Mouse (Mus musculus): ENCODE results near the gene Slc1a5.

The Slc1a5 gene

DNA sequence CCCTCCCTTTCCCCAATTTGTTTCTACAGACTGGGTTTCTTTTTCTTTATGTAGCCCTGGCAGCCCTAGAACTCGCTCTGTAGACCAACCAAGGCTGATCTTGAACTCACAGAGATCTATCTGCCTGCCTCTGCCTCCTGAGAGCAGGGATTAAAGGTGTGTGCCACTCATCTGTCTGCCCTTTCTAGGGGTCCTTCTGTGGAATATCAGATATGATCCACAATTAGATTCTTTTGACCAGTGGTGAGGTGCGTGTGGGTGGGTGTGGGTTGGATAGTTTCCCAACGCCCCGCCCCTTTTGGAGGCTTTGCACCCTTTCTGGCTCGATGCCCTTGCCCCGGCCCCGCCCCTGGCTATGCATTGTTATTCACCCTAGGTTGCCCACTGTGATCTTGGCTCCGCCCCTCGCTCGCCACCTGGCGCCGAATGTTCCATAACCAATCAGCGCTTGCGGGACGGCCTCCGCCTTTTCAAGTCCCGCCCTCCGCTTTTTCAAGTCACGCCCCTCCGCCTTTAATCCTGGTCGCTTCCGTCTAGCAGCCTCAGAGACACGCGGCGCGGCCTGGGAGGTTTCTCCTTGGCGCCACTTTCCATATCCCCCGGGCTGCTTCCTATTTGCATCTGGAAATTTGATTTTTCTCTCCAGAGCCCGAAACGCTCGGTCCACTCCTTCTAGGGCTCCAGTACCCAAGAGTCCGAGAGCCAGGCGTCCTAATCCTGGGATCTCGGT lies at the start of gene Slc1a5:
Gene Slc1a5 (plus strand): TSS at position 516 of the 730 bp plus-strand sequence.
- peak; percentile 98 for DNase-seq

DNA sequence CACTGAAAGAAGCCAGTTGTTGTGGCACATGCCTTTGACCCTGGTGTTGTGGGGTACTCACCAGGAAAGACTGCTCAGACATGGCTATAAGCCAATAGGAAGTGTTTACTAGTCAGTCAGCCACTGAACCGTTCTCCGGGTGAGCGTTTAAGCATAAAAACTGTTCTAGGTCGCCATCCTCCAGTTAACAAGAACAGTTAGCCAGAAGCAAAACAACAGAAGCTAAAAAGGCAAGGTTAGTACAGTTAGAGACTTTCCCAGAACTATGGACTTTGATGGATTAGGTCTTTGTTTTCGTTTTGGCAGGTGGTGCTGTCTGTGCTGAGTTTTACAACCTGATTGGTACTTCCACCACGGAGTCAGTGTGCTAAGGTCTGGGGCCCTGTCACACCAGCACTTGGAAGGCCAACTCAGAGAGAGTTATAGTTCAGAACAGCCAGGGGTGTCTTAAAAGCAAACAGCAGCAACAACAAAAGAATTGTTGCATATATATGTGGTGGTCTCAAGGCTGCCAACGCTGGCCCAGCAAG lies 49.2 kb upstream of the Slc1a5 start:
- no peak for DNase-seq

GRCm38 (mm10) chr7:16737606-16738072 lies 43.5 kb upstream of the Slc1a5 start:
- no peak for DNase-seq

- DNase-seq, result peak; percentile 99
These were observed 43.0 kb upstream of the Slc1a5 start, which contains the start of gene Ap2s1 for GRCm38 (mm10) chr7:16738073-16738696. Ap2s1 (plus strand) TSS chr7:16738410.

DNA sequence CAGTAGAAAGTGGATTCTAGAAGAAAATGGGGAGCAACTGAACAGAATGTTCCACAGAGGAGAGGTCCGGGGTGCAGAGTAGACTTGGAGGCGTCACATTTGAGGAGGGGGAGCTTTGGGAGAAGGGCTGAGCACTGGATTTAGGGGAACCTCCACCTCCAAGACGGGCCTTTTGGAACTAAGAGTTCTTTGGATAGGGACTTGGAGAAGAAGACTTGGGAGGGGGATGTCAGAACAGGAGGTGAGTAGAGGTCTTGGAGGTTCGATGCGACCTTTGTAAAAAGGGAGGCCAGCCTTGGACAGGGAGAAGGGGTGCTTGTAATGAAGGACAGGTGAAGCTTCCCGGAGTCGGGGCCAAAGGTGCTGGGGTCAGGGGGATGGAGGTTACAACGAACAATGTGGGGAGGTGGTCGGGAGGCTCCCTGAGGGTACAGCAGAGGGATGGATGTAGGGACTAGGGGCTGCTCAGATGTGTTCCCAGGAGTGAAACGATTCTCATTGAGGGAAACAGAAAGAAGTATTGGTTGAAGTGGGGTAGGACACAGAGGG lies 42.0 kb upstream of the Slc1a5 start:
- no peak for DNase-seq

GRCm38 (mm10) chr7:16745373-16745772 lies 35.8 kb upstream of the Slc1a5 start:
- no peak for DNase-seq

- peak; percentile 84 for DNase-seq
These were observed 35.0 kb upstream of the Slc1a5 start for GRCm38 (mm10) chr7:16746093-16746492.

GRCm38 (mm10) chr7:16747656-16748055 lies 33.5 kb upstream of the Slc1a5 start:
- DNase-seq, result no peak

GRCm38 (mm10) chr7:16752016-16752415 lies 29.1 kb upstream of the Slc1a5 start:
- DNase-seq, result peak; percentile 67

DNA sequence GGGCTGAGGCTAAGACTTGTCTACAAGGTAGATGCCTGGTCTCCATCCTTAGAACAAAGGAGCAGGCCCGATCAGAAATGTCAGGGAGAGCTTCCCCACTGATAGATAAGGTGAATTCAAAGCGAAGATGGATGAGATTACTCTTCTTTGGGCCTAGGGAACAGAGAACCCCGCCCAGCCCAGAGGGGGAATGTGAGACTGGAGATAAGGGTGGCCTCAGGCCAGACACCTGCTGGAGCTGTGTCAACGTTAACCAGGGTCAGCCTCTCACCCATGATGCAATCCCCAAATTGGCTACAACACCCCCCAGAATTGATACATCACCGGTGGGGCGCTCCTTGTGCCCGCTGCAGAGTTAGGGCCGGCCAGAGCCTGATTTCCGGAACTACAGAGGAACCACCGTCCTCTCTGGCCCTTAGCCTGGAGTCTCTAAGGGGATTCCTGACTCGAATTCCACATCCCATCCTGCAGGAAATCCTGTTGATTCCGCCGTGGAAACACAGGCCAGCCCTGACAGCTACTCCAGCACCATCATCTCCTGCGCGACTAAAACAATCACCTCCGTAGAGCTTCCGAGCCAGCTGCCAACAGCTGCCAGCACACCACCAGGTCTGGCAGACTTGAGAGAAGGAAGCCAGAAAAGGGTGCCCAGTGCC lies 25.6 kb upstream of the Slc1a5 start:
- peak; percentile 64 for DNase-seq

- DNase-seq, result no peak
These were observed 22.1 kb upstream of the Slc1a5 start for GRCm38 (mm10) chr7:16758872-16759574.

GRCm38 (mm10) chr7:16760292-16760691 lies 20.8 kb upstream of the Slc1a5 start:
- DNase-seq, result peak; percentile 74

DNA sequence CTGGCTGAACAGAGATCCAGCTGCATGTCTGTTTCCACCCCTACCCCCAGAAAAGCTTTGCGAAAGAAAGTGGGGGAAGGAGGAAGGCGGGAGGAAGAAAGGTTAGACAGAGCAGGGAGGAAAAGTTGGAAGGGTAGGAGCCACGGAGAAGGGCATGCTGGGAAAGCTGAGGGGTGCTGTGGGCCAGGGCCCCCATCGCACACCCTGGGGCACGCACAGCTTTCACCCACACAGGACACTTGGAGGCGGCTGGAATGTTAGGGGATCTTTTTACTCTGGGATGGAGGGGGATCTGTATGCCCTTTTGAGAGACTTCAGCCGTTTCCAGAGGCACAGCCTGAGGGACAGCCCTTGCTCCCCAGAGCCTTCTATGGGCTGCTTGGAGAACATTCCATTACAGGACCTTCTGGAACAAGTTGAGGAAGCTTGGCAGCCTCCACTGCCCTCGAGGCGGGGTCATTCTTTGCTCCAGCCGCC lies 20.1 kb upstream of the Slc1a5 start:
- peak; percentile 83 for DNase-seq

DNA sequence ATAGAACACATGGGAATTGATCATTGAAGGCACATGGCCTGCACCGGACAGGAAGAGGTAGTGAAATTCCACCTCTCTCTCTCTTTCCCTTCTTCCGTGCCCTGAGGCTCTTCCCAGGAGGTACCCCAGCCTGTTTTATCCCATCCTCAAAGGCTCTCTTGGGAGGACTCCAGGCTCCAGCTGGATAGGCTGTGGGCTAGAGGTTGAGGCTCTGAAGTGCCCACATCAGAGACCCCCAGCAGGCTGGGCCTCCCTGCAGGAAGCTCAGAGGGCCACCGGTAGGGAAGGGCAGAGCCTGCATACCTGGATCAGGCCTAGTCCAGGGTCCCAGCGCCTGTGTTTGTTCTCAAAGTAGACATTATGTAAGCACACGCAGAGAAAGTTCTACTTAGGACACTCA lies 19.5 kb upstream of the Slc1a5 start:
- DNase-seq, result peak; percentile 44

DNA sequence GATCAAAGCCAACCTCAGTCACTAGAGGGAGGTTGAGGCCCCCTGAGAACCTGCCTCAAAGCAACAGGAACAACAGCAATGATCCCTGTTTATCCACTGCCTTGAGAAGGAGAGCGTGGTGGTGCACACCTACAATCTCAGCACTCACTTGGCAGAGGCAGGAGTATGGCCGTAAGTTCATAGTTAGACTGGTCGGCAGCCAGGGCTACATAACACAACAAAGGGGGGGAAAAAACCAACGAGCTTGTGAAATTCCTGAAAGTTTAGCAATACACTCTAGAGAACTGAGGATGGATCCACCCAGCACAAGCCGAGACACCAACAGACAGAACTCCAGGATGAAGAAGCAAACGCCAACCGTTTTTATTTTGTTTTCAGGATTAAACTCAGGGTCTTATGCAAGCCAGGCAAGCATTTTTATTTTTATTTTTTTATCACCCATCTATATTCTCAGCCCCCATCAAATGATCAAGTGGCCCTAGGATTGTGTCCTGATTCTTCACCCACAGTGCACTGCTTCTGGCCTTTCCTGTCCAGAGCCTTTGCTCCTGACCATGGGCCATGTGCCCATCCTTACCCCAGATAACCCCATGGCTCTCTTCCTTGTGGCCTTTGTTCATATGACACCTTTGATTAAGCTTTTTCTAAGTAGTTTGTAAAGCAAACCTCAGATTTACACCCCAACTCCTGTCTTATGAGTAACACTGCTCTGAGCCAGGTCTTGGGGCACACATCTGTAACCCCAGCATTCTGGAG lies 17.5 kb upstream of the Slc1a5 start:
- DNase-seq, result peak; percentile 70

DNA sequence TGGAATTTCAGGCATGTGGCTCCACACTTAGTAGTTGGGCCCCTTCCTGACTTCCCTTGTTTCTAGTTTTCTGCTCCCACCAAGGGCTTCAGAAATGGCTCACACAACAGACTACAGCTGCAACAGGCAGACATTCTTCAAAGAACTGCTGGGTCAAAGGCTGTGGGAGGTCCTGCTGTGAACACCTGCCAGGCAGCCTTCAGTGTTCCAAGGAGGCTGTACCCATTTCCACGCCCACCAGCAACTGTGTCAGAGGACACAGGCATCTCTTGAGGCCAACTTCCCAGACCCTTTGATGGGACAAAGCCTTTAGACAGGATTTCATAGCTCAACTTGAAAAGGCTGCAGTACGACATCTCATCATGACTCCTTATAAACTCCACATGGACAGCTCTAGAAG lies 14.7 kb upstream of the Slc1a5 start:
- DNase-seq, result peak; percentile 42

- DNase-seq, result peak; percentile 6
These were observed 5.3 kb upstream of the Slc1a5 start for GRCm38 (mm10) chr7:16775888-16776287.

DNA sequence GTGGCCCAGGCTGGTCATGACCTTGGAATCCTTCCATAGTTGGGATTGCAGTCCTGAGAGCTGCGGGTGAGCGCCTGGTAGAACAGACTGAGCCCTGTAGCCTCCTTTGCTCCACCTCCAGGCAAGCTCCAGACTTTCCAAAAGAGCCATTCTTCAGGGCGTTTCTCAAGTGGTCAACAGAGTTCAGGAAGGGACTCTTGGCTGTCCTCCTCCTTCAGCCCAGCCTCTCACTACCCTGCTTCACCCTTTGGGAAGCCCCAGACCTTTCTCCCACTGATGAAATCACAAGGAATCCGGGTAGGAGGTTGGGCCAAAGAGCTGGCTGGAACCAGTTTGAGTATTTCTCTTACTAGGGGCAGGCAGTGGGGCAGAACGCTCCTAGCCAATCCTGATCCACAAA lies 1.1 kb upstream of the Slc1a5 start:
- peak; percentile 86 for DNase-seq

DNA sequence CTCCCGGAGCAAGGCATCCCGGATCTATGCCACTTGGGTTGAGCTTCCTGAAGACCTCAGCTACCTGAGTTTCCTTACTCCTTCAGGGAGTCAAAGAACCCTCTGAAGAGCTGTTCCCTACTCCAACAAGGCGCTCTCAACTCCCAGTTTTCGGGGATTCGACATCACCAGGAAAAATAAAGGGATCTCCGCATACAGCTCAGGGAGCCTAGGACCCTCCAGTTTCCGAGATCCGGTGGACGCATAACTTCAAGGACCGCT lies 345 bp downstream of the Slc1a5 start:
- DNase-seq, result no peak

GRCm38 (mm10) chr7:16781816-16782554 lies 845 bp downstream of the Slc1a5 start:
- DNase-seq, result peak; percentile 22

DNA sequence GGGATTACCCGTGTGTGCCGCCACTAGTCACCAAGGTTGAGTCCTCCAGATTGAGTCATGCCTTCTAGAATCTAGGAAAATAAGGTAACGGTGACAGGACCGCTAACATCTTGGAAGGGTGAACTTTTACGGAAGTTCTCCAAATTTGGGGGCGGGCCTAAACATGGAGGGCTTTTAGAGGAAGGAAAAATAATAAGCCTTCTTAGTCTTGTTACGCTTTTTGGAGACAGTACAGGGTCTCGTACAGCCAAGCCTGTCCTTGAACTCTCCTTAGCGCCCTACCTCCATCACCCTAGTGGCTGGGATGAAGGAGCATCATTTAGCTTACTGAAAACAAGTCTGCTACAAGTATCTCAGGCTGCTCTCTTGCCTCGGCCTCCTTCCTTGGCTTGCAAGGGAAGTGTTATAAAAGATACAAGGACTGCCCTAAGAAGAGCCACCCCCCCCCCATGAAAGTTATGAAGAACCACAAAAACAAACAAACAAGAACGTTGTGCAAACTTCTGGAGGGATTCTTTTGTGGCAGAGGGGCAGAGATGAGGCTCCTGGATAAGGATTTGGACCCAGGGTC lies 1.5 kb downstream of the Slc1a5 start:
- peak; percentile 52 for DNase-seq
